23 mouse cellular contexts compared by ENCODE assay signal in genomic region chr15:7483686-7484085, GRCm38 (mm10).
DNase-seq lines count a peak whose midpoint lies in the region; ATAC-seq lines count a peak whose summit lies in the region.
"Had no signal": no experiment of that assay in that cellular context is flagged by ENCODE, and none has a peak within 500 bp of the region (broad histone marks: within the 10 kb centered on the region; RNA-seq: fewer than 3 reads in every experiment).

No protein-coding gene starts in this region.

- H3K4me1 ChIP-seq in heart, embryonic 15.5 days (replicated peaks): peaks cover 17% of the 10 kb centered on the region
- H3K4me1 ChIP-seq in heart, embryonic 12.5 days (replicated peaks): peaks cover 17% of the 10 kb centered on the region

- no peak overlapping the region for H3K4me3 ChIP-seq in heart, embryonic 15.5 days
- H3K4me3 ChIP-seq in heart, embryonic 12.5 days: no peak overlapping the region
- H3K4me3 ChIP-seq: embryonic facial prominence, embryonic 10.5 days; embryonic facial prominence, embryonic 12.5 days; forebrain, embryonic 13.5 days; forebrain, embryonic 15.5 days had no signal

- H3K4me2 ChIP-seq in heart, embryonic 15.5 days: 0 out of 2 replicates have a peak overlapping the region, but pooled peaks have one; percentile 1
- no peak overlapping the region for H3K4me2 ChIP-seq in heart, embryonic 12.5 days
- H3K4me2 ChIP-seq: embryonic facial prominence, embryonic 12.5 days; forebrain, embryonic 13.5 days; forebrain, embryonic 15.5 days had no signal

- DNase-seq in adrenal gland, adult 2 months: peak; percentile 6
- no peak for DNase-seq in adrenal gland, postnatal 10 days
- DNase-seq in ovary, adult 18-20 months (ENCODE audit: low spot score): peak; percentile 64
- no peak for DNase-seq in ovary, postnatal 10 days (ENCODE audit: low spot score)
- DNase-seq: adrenal gland, postnatal 14 days; B cell, adult 2 months; cerebellum, adult 11-12 months; cerebellum, adult 2 months; cerebellum, adult 9-10 months; cerebellum, postnatal 10 days; cerebellum, postnatal 25 days; forebrain, postnatal 0 days had no signal

- H3K36me3 ChIP-seq in heart, embryonic 15.5 days: no peaks in the 10 kb centered on the region
- H3K36me3 ChIP-seq in heart, embryonic 12.5 days: no peaks in the 10 kb centered on the region
- H3K36me3 ChIP-seq: embryonic facial prominence, embryonic 10.5 days; embryonic facial prominence, embryonic 12.5 days; forebrain, embryonic 15.5 days; G1E had no signal

- no peak for ATAC-seq in heart, embryonic 15.5 days (replicated peaks; ENCODE audit: insufficient number of reproducible peaks, insufficient read depth, low FRiP score, low read depth)
- no peak for ATAC-seq in heart, embryonic 12.5 days (ENCODE audit: insufficient number of reproducible peaks, low FRiP score)
- ATAC-seq: activated CD4-positive, CD25-positive, alpha-beta regulatory T cell, adult 4 months; CD4-positive, CD25-positive, alpha-beta regulatory T cell, adult 4 months; forebrain, embryonic 13.5 days; forebrain, embryonic 15.5 days; Patski had no signal

- no peaks in the 10 kb centered on the region for H3K9me3 ChIP-seq in heart, embryonic 15.5 days (replicated peaks)
- H3K9me3 ChIP-seq in heart, embryonic 12.5 days (replicated peaks): no peaks in the 10 kb centered on the region
- H3K9me3 ChIP-seq: embryonic facial prominence, embryonic 10.5 days; embryonic facial prominence, embryonic 12.5 days; forebrain, embryonic 13.5 days; forebrain, embryonic 15.5 days; G1E had no signal

- H3K27me3 ChIP-seq in heart, embryonic 15.5 days: peaks cover 30% of the 10 kb centered on the region
- H3K27me3 ChIP-seq in heart, embryonic 12.5 days (replicated peaks): peaks cover 4% of the 10 kb centered on the region
- H3K27me3 ChIP-seq: CH12.LX; forebrain, embryonic 13.5 days; forebrain, embryonic 15.5 days had no signal

- no peak overlapping the region for H3K9ac ChIP-seq in heart, embryonic 15.5 days
- H3K9ac ChIP-seq in heart, embryonic 12.5 days: no peak overlapping the region
- H3K9ac ChIP-seq: embryonic facial prominence, embryonic 12.5 days; forebrain, embryonic 13.5 days; forebrain, embryonic 15.5 days; forebrain, postnatal 0 days had no signal

- WGBS in heart, embryonic 15.5 days: 53% methylated on average over 5 of the region's 5 CpGs
- WGBS in heart, embryonic 12.5 days: 46% methylated on average over 5 of the region's 5 CpGs

- H3K27ac ChIP-seq in heart, embryonic 15.5 days: no peak overlapping the region
- H3K27ac ChIP-seq in heart, embryonic 12.5 days (ENCODE audit: poor library complexity, severe bottlenecking): no peak overlapping the region
- H3K27ac ChIP-seq: embryonic facial prominence, embryonic 10.5 days; embryonic facial prominence, embryonic 12.5 days; forebrain, embryonic 13.5 days; forebrain, embryonic 15.5 days had no signal

Comparison
In these comparisons a context has a peak if more than half of its experiments do, and no peak if none do; other contexts are left out.
1. DNase-seq: peak in adrenal gland, adult 2 months (single experiment) and ovary, adult 18-20 months (single experiment); none in adrenal gland, postnatal 10 days (single experiment) and ovary, postnatal 10 days (single experiment).